Mouse (Mus musculus): ENCODE measurements around the gene Pfdn6.
"Not testable (repeated sequence)": the region's sequence is repeated elsewhere in the genome, so short reads cannot be mapped to it uniquely, and the experiment has no call there.

The Pfdn6 gene

GRCm38 (mm10) chr17:33916847-33917655 lies 23.1 kb downstream of the Pfdn6 start:
- no peak for DNase-seq (ENCODE audit: extremely low spot score, low read depth, low spot score)

GRCm38 (mm10) chr17:33916294-33916693 lies 23.8 kb downstream of the Pfdn6 start:
- DNase-seq (ENCODE audit: extremely low spot score, low read depth, low spot score): no peak

- peak; percentile 95 for DNase-seq (ENCODE audit: extremely low spot score, low read depth, low spot score)
These were observed 24.4 kb downstream of the Pfdn6 start, which contains the start of the genes Tapbp and Zbtb22 for GRCm38 (mm10) chr17:33915671-33916250. TSS of gene Tapbp (plus strand) at chr17:33915899. TSS of gene Zbtb22 (plus strand) at chr17:33915904.

- no peak for DNase-seq (ENCODE audit: extremely low spot score, low read depth, low spot score)
These were observed 25.2 kb downstream of the Pfdn6 start for GRCm38 (mm10) chr17:33914969-33915391.

- DNase-seq (ENCODE audit: extremely low spot score, low read depth, low spot score): no peak
These were observed 26.2 kb downstream of the Pfdn6 start for GRCm38 (mm10) chr17:33913905-33914304.

GRCm38 (mm10) chr17:33913264-33913663 lies 26.9 kb downstream of the Pfdn6 start:
- no peak for DNase-seq (ENCODE audit: extremely low spot score, low read depth, low spot score)

- DNase-seq (ENCODE audit: extremely low spot score, low read depth, low spot score): no peak
These were observed 28.2 kb downstream of the Pfdn6 start for GRCm38 (mm10) chr17:33911813-33912414.

GRCm38 (mm10) chr17:33911052-33911812 lies 28.9 kb downstream of the Pfdn6 start:
- DNase-seq (ENCODE audit: extremely low spot score, low read depth, low spot score): no peak

GRCm38 (mm10) chr17:33910346-33911051 lies 29.6 kb downstream of the Pfdn6 start:
- DNase-seq (ENCODE audit: extremely low spot score, low read depth, low spot score): no peak

- DNase-seq (ENCODE audit: extremely low spot score, low read depth, low spot score): no peak
These were observed 30.3 kb downstream of the Pfdn6 start for GRCm38 (mm10) chr17:33909869-33910250.

- peak; percentile 85 for DNase-seq (ENCODE audit: extremely low spot score, low read depth, low spot score)
These were observed 30.9 kb downstream of the Pfdn6 start, which contains the start of gene Daxx for GRCm38 (mm10) chr17:33909077-33909868. TSS of gene Daxx (plus strand) at chr17:33909414.

GRCm38 (mm10) chr17:33908331-33909076 lies 31.6 kb downstream of the Pfdn6 start:
- no peak for DNase-seq (ENCODE audit: extremely low spot score, low read depth, low spot score)

GRCm38 (mm10) chr17:33904835-33905234 lies 35.3 kb downstream of the Pfdn6 start, which contains the start of gene Platr17:
TSS of gene Platr17 (plus strand) at chr17:33905135.
- DNase-seq (ENCODE audit: extremely low spot score, low read depth, low spot score): not testable (repeated sequence)

GRCm38 (mm10) chr17:33903911-33904651 lies 36.1 kb downstream of the Pfdn6 start:
- not testable (repeated sequence) for DNase-seq (ENCODE audit: extremely low spot score, low read depth, low spot score)

GRCm38 (mm10) chr17:33902491-33902890 lies 37.7 kb downstream of the Pfdn6 start:
- DNase-seq (ENCODE audit: extremely low spot score, low read depth, low spot score): no peak

- no peak for DNase-seq (ENCODE audit: extremely low spot score, low read depth, low spot score)
These were observed 38.1 kb downstream of the Pfdn6 start for GRCm38 (mm10) chr17:33902079-33902478.

- no peak for DNase-seq (ENCODE audit: extremely low spot score, low read depth, low spot score)
These were observed 38.5 kb downstream of the Pfdn6 start for GRCm38 (mm10) chr17:33901653-33902052.

- DNase-seq (ENCODE audit: extremely low spot score, low read depth, low spot score): no peak
These were observed 39.2 kb downstream of the Pfdn6 start for GRCm38 (mm10) chr17:33900989-33901314.
